Mouse (Mus musculus): ENCODE results near the gene Gm6583.

- no peak for TF ChIP-seq CTCF (IDR thresholded peaks at IDR 0.05; ENCODE audit: borderline replicate concordance, insufficient read depth, low read length)
- TF ChIP-seq POLR2A (IDR thresholded peaks at IDR 0.05; ENCODE audit: low read depth, low read length), result no peak
Measured at GRCm38 (mm10) chr5:112389352-112389751, 33.5 kb upstream of the Gm6583 start.

Data from embryonic fibroblast, embryonic 13.5 days (primary cell).